Mouse (Mus musculus) spleen, adult 2 months (tissue): ENCODE results near the gene Slc6a8.

Experiments
- CTCF ChIP-seq: fragments of 200-500 bp; IDR thresholded peaks from 2 replicates; pipeline ENCODE4 v1.5.1; 2011; ENCODE audit warnings: mild to moderate bottlenecking, inconsistent platforms; ENCODE audit not compliant: insufficient read depth, insufficient read length, insufficient replicate concordance; ENCODE audit errors: extremely low read depth
- POLR2A ChIP-seq: fragments of 200-500 bp; IDR thresholded peaks from 2 replicates; pipeline ENCODE4 v1.6.1; 2011; ENCODE audit warnings: low read depth, low read length, inconsistent platforms

DNA sequence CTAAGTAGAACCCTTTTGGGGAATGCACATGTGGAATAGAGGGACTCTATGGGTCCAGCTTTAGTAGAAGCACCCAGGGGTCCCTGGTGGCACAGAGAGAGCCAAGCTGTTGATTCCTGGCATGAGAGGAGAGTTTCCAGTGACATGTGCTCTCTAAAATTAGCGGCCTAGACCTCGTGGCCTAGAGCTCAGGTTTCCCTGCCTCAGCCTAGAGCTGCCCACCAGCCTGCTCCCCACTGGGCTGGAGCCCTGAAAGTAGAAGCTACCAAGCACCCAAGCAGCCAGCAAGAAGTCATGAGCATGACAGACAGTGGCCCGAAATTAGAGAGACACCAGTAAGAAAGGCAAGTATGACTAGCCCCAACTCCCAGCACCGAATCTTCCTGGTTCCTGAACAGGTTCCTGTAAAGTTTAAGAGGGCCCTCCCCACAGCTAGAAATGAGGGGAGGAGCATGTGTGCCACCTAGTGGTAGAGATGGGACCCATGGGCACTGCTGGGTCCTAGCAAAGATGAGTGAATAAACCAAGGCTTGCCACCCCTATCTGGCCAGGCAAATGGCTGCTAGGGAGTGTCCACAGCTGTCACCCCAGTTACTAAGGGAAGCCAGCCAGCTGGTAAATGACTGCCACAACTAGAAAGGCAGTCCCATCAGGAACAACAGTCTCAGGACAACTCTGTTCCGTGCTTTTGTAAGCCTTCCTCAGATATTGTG, 18.1 kb downstream of the Slc6a8 start:
- TF ChIP-seq CTCF, result peak; percentile 39; the same call in 1 of the 2 replicates
- TF ChIP-seq POLR2A, result no peak
